Mouse (Mus musculus): ENCODE results near the gene Rufy3. TPM values are rescaled to one million over a fixed set of nuclear protein-coding genes. Genes with fewer than 3 reads are reported as not detected.
A peak's percentile ranks its signal among the peaks of the same experiment; 100 is the strongest.

The Rufy3 gene
- polyA plus RNA-seq, 1 experiment from 2014 or later: 7.9 TPM

- H3K9ac ChIP-seq: no peak overlapping the region
- H3K9me3 ChIP-seq (replicated peaks): no peaks in the 10 kb centered on the region
- 69% methylated on average over 9 of the region's 9 CpGs for WGBS (ENCODE audit: insufficient replicate concordance)
- H3K27ac ChIP-seq: no peak overlapping the region
- no peak for ATAC-seq
- no peaks in the 10 kb centered on the region for H3K27me3 ChIP-seq (replicated peaks)
- H3K4me2 ChIP-seq: no peak overlapping the region
- peaks cover 32% of the 10 kb centered on the region for H3K4me1 ChIP-seq
- no peak overlapping the region for H3K4me3 ChIP-seq
- no peaks in the 10 kb centered on the region for H3K36me3 ChIP-seq
Measured at GRCm38 (mm10) chr5:88583271-88584031, 18.6 kb downstream of the Rufy3 start.

- WGBS (ENCODE audit: insufficient replicate concordance): 49% methylated on average over 9 of the region's 9 CpGs
- Histone ChIP-seq H3K4me3 (no peak overlapping the region), H3K27ac (no peak overlapping the region), H3K4me2 (no peak overlapping the region), H3K27me3 (replicated peaks) (no peaks in the 10 kb centered on the region), H3K36me3 (no peaks in the 10 kb centered on the region), H3K4me1 (peaks cover 32% of the 10 kb centered on the region), H3K9ac (no peak overlapping the region), H3K9me3 (replicated peaks) (no peaks in the 10 kb centered on the region)
- ATAC-seq: no peak
Measured at GRCm38 (mm10) chr5:88584061-88584460, 19.2 kb downstream of the Rufy3 start.

GRCm38 (mm10) chr5:88586407-88587174, 21.8 kb downstream of the Rufy3 start:
- Histone ChIP-seq H3K4me2 (peak overlapping the region; percentile 14; the same call in 1 of the 2 replicates), H3K4me3 (no peak overlapping the region), H3K9me3 (replicated peaks) (no peaks in the 10 kb centered on the region), H3K9ac (no peak overlapping the region), H3K27me3 (replicated peaks) (no peaks in the 10 kb centered on the region), H3K36me3 (no peaks in the 10 kb centered on the region), H3K4me1 (peaks cover 32% of the 10 kb centered on the region), H3K27ac (peak overlapping the region; percentile 48)
- ATAC-seq: no peak
- WGBS (ENCODE audit: insufficient replicate concordance): 72% methylated on average over 7 of the region's 7 CpGs

- ATAC-seq: peak; percentile 78
- Histone ChIP-seq H3K27me3 (replicated peaks) (no peaks in the 10 kb centered on the region), H3K4me2 (peak overlapping the region; percentile 14; the same call in 1 of the 2 replicates), H3K27ac (peak overlapping the region; percentile 48), H3K9me3 (replicated peaks) (no peaks in the 10 kb centered on the region), H3K36me3 (no peaks in the 10 kb centered on the region), H3K9ac (no peak overlapping the region), H3K4me1 (peaks cover 32% of the 10 kb centered on the region), H3K4me3 (no peak overlapping the region)
- WGBS (ENCODE audit: insufficient replicate concordance): 61% methylated on average over 13 of the region's 13 CpGs
Measured at GRCm38 (mm10) chr5:88587211-88587934, 22.5 kb downstream of the Rufy3 start.

GRCm38 (mm10) chr5:88588481-88588880, 23.6 kb downstream of the Rufy3 start:
- peaks cover 32% of the 10 kb centered on the region for H3K4me1 ChIP-seq
- no peaks in the 10 kb centered on the region for H3K36me3 ChIP-seq
- WGBS (ENCODE audit: insufficient replicate concordance): 56% methylated on average over 5 of the region's 5 CpGs
- no peak overlapping the region for H3K27ac ChIP-seq
- no peak overlapping the region for H3K9ac ChIP-seq
- no peak overlapping the region for H3K4me3 ChIP-seq
- no peak overlapping the region for H3K4me2 ChIP-seq
- no peaks in the 10 kb centered on the region for H3K9me3 ChIP-seq (replicated peaks)
- ATAC-seq: no peak
- no peaks in the 10 kb centered on the region for H3K27me3 ChIP-seq (replicated peaks)

GRCm38 (mm10) chr5:88593421-88594172, 28.8 kb downstream of the Rufy3 start:
- H3K27me3 ChIP-seq (replicated peaks): no peaks in the 10 kb centered on the region

GRCm38 (mm10) chr5:88594173-88594569, 29.3 kb downstream of the Rufy3 start:
- WGBS (ENCODE audit: insufficient replicate concordance): 64% methylated on average over 7 of the region's 7 CpGs
- Histone ChIP-seq H3K27ac (peak overlapping the region; percentile 54; the same call in 1 of the 2 replicates), H3K9me3 (replicated peaks) (no peaks in the 10 kb centered on the region), H3K27me3 (replicated peaks) (no peaks in the 10 kb centered on the region), H3K36me3 (peaks cover 2% of the 10 kb centered on the region; the same call in 1 of the 2 replicates), H3K4me3 (peak overlapping the region; percentile 28), H3K9ac (no peak overlapping the region), H3K4me2 (peak overlapping the region; percentile 29), H3K4me1 (peaks cover 18% of the 10 kb centered on the region)
- peak; percentile 61 for ATAC-seq

More at GRCm38 (mm10) chr5:88593421-88594172, 28.8 kb downstream of the Rufy3 start:
- ATAC-seq: peak; percentile 48
- Histone ChIP-seq H3K4me1 (peaks cover 18% of the 10 kb centered on the region), H3K9ac (no peak overlapping the region), H3K36me3 (peaks cover 2% of the 10 kb centered on the region; the same call in 1 of the 2 replicates), H3K4me3 (peak overlapping the region; percentile 28), H3K9me3 (replicated peaks) (no peaks in the 10 kb centered on the region), H3K27ac (peak overlapping the region; percentile 54; the same call in 1 of the 2 replicates), H3K4me2 (peak overlapping the region; percentile 29)
- 70% methylated on average over 13 of the region's 13 CpGs for WGBS (ENCODE audit: insufficient replicate concordance)

- Histone ChIP-seq H3K4me1 (peaks cover 18% of the 10 kb centered on the region), H3K4me2 (0 out of 2 replicates have a peak overlapping the region, but pooled peaks have one; percentile 10), H3K4me3 (no peak overlapping the region), H3K36me3 (peaks cover 2% of the 10 kb centered on the region; the same call in 1 of the 2 replicates), H3K9ac (no peak overlapping the region), H3K27ac (no peak overlapping the region), H3K27me3 (replicated peaks) (no peaks in the 10 kb centered on the region), H3K9me3 (replicated peaks) (no peaks in the 10 kb centered on the region)
- WGBS (ENCODE audit: insufficient replicate concordance): 53% methylated on average over 5 of the region's 5 CpGs
- 0 out of 2 replicates have a peak, but pooled peaks have one; percentile 31 for ATAC-seq
Measured at GRCm38 (mm10) chr5:88595537-88596455, 31.0 kb downstream of the Rufy3 start.

GRCm38 (mm10) chr5:88598961-88599360, 34.1 kb downstream of the Rufy3 start:
- peaks cover 2% of the 10 kb centered on the region; the same call in 1 of the 2 replicates for H3K36me3 ChIP-seq
- H3K27me3 ChIP-seq (replicated peaks): no peaks in the 10 kb centered on the region
- H3K4me1 ChIP-seq: peaks cover 14% of the 10 kb centered on the region
- H3K9me3 ChIP-seq (replicated peaks): no peaks in the 10 kb centered on the region
- no peak overlapping the region for H3K4me3 ChIP-seq
- 85% methylated on average over 6 of the region's 6 CpGs for WGBS (ENCODE audit: insufficient replicate concordance)
- no peak overlapping the region for H3K27ac ChIP-seq
- no peak for ATAC-seq
- no peak overlapping the region for H3K9ac ChIP-seq
- H3K4me2 ChIP-seq: no peak overlapping the region

GRCm38 (mm10) chr5:88602030-88602429, 37.2 kb downstream of the Rufy3 start:
- H3K9me3 ChIP-seq (replicated peaks): no peaks in the 10 kb centered on the region
- WGBS (ENCODE audit: insufficient replicate concordance): 62% methylated on average over 2 of the region's 2 CpGs
- no peak overlapping the region for H3K27ac ChIP-seq
- ATAC-seq: no peak
- no peaks in the 10 kb centered on the region for H3K27me3 ChIP-seq (replicated peaks)
- H3K4me2 ChIP-seq: no peak overlapping the region
- peaks cover 2% of the 10 kb centered on the region; the same call in 1 of the 2 replicates for H3K36me3 ChIP-seq
- H3K4me1 ChIP-seq: no peaks in the 10 kb centered on the region
- no peak overlapping the region for H3K9ac ChIP-seq
- no peak overlapping the region for H3K4me3 ChIP-seq
